20 mouse cellular contexts compared by ENCODE assay signal in genomic region chr5:38241966-38242365, GRCm38 (mm10). TPM values are rescaled to one million over a fixed set of nuclear protein-coding genes. Genes with fewer than 3 reads are reported as not detected.
A peak's percentile ranks its signal among the peaks of the same experiment; 100 is the strongest.
DNase-seq lines count a peak whose midpoint lies in the region; ATAC-seq lines count a peak whose summit lies in the region.
"Had no signal": no experiment of that assay in that cellular context is flagged by ENCODE, and none has a peak within 500 bp of the region (broad histone marks: within the 10 kb centered on the region; RNA-seq: fewer than 3 reads in every experiment).

No protein-coding gene starts in this region.

- H3K4me3 ChIP-seq in heart, embryonic 10.5 days: no peak overlapping the region
- no peak overlapping the region for H3K4me3 ChIP-seq in forebrain, embryonic 15.5 days
- H3K4me3 ChIP-seq: embryonic facial prominence, embryonic 10.5 days; embryonic facial prominence, embryonic 12.5 days; forebrain, embryonic 12.5 days had no signal

- no peak for ATAC-seq in forebrain, embryonic 15.5 days (replicated peaks)
- ATAC-seq in megakaryocyte, adult 5-6 weeks (ENCODE audit: poor library complexity, severe bottlenecking): no peak
- ATAC-seq: activated CD4-positive, CD25-positive, alpha-beta regulatory T cell, adult 4 months; forebrain, embryonic 14.5 days; Patski had no signal

- WGBS in heart, embryonic 10.5 days: 79% methylated on average over 6 of the region's 6 CpGs
- WGBS in forebrain, embryonic 15.5 days: 84% methylated on average over 6 of the region's 6 CpGs

- no peaks in the 10 kb centered on the region for H3K36me3 ChIP-seq in heart, embryonic 10.5 days
- H3K36me3 ChIP-seq in forebrain, embryonic 15.5 days: no peaks in the 10 kb centered on the region
- H3K36me3 ChIP-seq: embryonic facial prominence, embryonic 12.5 days; G1E had no signal

- H3K27me3 ChIP-seq in heart, embryonic 10.5 days (ENCODE audit: insufficient read depth, poor library complexity, severe bottlenecking): no peaks in the 10 kb centered on the region
- no peaks in the 10 kb centered on the region for H3K27me3 ChIP-seq in forebrain, embryonic 15.5 days
- H3K27me3 ChIP-seq: embryonic facial prominence, embryonic 12.5 days; forebrain, embryonic 12.5 days; Patski had no signal

- H3K9ac ChIP-seq in forebrain, embryonic 15.5 days (replicated peaks): no peak overlapping the region
- H3K9ac ChIP-seq: embryonic facial prominence, embryonic 12.5 days; forebrain, embryonic 12.5 days had no signal

- H3K4me2 ChIP-seq in forebrain, embryonic 15.5 days (replicated peaks): no peak overlapping the region
- H3K4me2 ChIP-seq: embryonic facial prominence, embryonic 12.5 days; forebrain, embryonic 12.5 days had no signal

- H3K27ac ChIP-seq in heart, embryonic 10.5 days: no peak overlapping the region
- H3K27ac ChIP-seq in forebrain, embryonic 15.5 days (replicated peaks): no peak overlapping the region
- H3K27ac ChIP-seq: embryonic facial prominence, embryonic 12.5 days; forebrain, embryonic 12.5 days had no signal

- H3K9me3 ChIP-seq in heart, embryonic 10.5 days: no peaks in the 10 kb centered on the region
- H3K9me3 ChIP-seq in forebrain, embryonic 15.5 days: no peaks in the 10 kb centered on the region
- H3K9me3 ChIP-seq: embryonic facial prominence, embryonic 10.5 days; embryonic facial prominence, embryonic 12.5 days; forebrain, embryonic 12.5 days; G1E had no signal

- DNase-seq in heart, adult 11 months: peak; percentile 58
- DNase-seq in heart, embryonic 10.5 days (ENCODE audit: low spot score): no peak
- DNase-seq in testis, postnatal 10 days (ENCODE audit: low spot score): peak; percentile 22
- no peak for DNase-seq in testis, postnatal 14 days (ENCODE audit: low spot score)
- DNase-seq in R1 (ENCODE audit: low read depth, low spot score): peak; percentile 85
- DNase-seq: adrenal gland, adult 8-10 months; adrenal gland, postnatal 14 days; adrenal gland, postnatal 36 days; cerebellum, adult 11-12 months; cerebellum, adult 2 months; cerebellum, adult 9-10 months had no signal

- no peaks in the 10 kb centered on the region for H3K4me1 ChIP-seq in heart, embryonic 10.5 days
- H3K4me1 ChIP-seq in forebrain, embryonic 15.5 days: no peaks in the 10 kb centered on the region

RNA-seq across cellular contexts. Expression of gene Tmem128, which starts 18.0 kb away (rescaled TPM):
- polyA plus RNA-seq in heart, embryonic 10.5 days (2016; fragmentation: Nextera tagmentation; extraction: Ambion mirVana): 48.6 and 56.7 TPM in 2 replicates
- 94.0 and 95.0 TPM in 2 replicates for polyA plus RNA-seq in forebrain, embryonic 15.5 days (2015; fragmentation: Nextera tagmentation; extraction: Ambion mirVana)
- total RNA-seq in megakaryocyte, adult 5-6 weeks (2015): 95.8 and 96.8 TPM in 2 replicates
- total RNA-seq in megakaryocyte, adult 5-6 weeks (2017): 32.3 and 34.5 TPM in 2 replicates

RNA-seq across cellular contexts. Expression of gene Lyar, which starts 21.7 kb away (rescaled TPM):
- polyA plus RNA-seq in heart, embryonic 10.5 days (2016; fragmentation: Nextera tagmentation; extraction: Ambion mirVana): 71.0 and 111 TPM in 2 replicates
- 53.7 and 58.0 TPM in 2 replicates for polyA plus RNA-seq in forebrain, embryonic 15.5 days (2015; fragmentation: Nextera tagmentation; extraction: Ambion mirVana)
- 27.6 and 33.7 TPM in 2 replicates for total RNA-seq in megakaryocyte, adult 5-6 weeks (2015)
- 28.1 and 45.1 TPM in 2 replicates for total RNA-seq in megakaryocyte, adult 5-6 weeks (2017)

RNA-seq across cellular contexts. Expression of gene Zbtb49, which starts 21.7 kb away (rescaled TPM):
- polyA plus RNA-seq in heart, embryonic 10.5 days (2016; fragmentation: Nextera tagmentation; extraction: Ambion mirVana): 9.5 and 14.7 TPM in 2 replicates
- polyA plus RNA-seq in forebrain, embryonic 15.5 days (2015; fragmentation: Nextera tagmentation; extraction: Ambion mirVana): 25.7 and 26.4 TPM in 2 replicates
- 4.4 and 6.0 TPM in 2 replicates for total RNA-seq in megakaryocyte, adult 5-6 weeks (2015)
- total RNA-seq in megakaryocyte, adult 5-6 weeks (2017): 4.0 and 7.7 TPM in 2 replicates

RNA-seq across cellular contexts. Expression of gene Otop1, which starts 33.8 kb away (rescaled TPM):
- 0.06 TPM in 1 of 2 replicates, not detected in the other for polyA plus RNA-seq in heart, embryonic 10.5 days (2016; fragmentation: Nextera tagmentation; extraction: Ambion mirVana)
- not detected in 2 replicates for polyA plus RNA-seq in forebrain, embryonic 15.5 days (2015; fragmentation: Nextera tagmentation; extraction: Ambion mirVana)
- total RNA-seq in megakaryocyte, adult 5-6 weeks (2015): not detected in 2 replicates
- total RNA-seq in megakaryocyte, adult 5-6 weeks (2017): not detected in 2 replicates
- polyA plus RNA-seq: activated CD4-positive, CD25-positive, alpha-beta regulatory T cell, adult 4 months; forebrain, embryonic 12.5 days; forebrain, embryonic 14.5 days; G1E; Patski had no signal

Comparison
In these comparisons a context has a peak if more than half of its experiments do, and no peak if none do; other contexts are left out.
1. DNase-seq: peak in heart, adult 11 months (single experiment), testis, postnatal 10 days (single experiment) and R1 (single experiment); none in heart, embryonic 10.5 days (single experiment) and testis, postnatal 14 days (single experiment).